Mouse (Mus musculus) forebrain, embryonic 12.5 days (tissue): ENCODE measurements around the gene Fam71e1. TPM values are rescaled to one million over a fixed set of nuclear protein-coding genes. Genes with fewer than 3 reads are reported as not detected.
A peak's percentile ranks its signal among the peaks of the same experiment; 100 is the strongest.

Source experiments
- ATAC-seq: fragments of 200-750 bp; cut with Nextera tagmentation; 2 replicates; pipeline ENCODE4 v1.8.0; 2017; ENCODE audit warnings: moderate TSS enrichment; ENCODE audit not compliant: low FRiP score
- H3K27ac ChIP-seq: fragments of 300-500 bp; sonication (generic); 2 replicates; pipeline ENCODE4 v1.5.1; 2016; ENCODE audit warnings: mild to moderate bottlenecking
- H3K27me3 ChIP-seq: fragments of 300-500 bp; sonication (generic); 2 replicates; pipeline ENCODE4 v1.6.1; 2016; ENCODE audit warnings: mild to moderate bottlenecking
- H3K36me3 ChIP-seq: fragments of 300-500 bp; sonication (generic); replicated peaks from 2 replicates; pipeline ENCODE4 v1.6.1; 2016; ENCODE audit warnings: mild to moderate bottlenecking
- H3K4me1 ChIP-seq: fragments of 300-500 bp; sonication (generic); 2 replicates; pipeline ENCODE4 v1.6.1; 2016
- H3K4me2 ChIP-seq: fragments of 300-500 bp; sonication (generic); 2 replicates; pipeline ENCODE4 v1.6.1; 2016; ENCODE audit warnings: mild to moderate bottlenecking, moderate library complexity
- H3K4me3 ChIP-seq: fragments of 300-500 bp; sonication (generic); replicated peaks from 2 replicates; pipeline ENCODE4 v1.5.1; 2016; ENCODE audit warnings: mild to moderate bottlenecking
- H3K9ac ChIP-seq: fragments of 300-500 bp; sonication (generic); 2 replicates; pipeline ENCODE4 v1.6.1; 2016; ENCODE audit warnings: mild to moderate bottlenecking
- H3K9me3 ChIP-seq: fragments of 300-500 bp; sonication (generic); 2 replicates; pipeline ENCODE4 v1.6.1; 2016
- WGBS: fragments of 180-500 bp; shearing (Covaris S2); methylation state at CpG from one replicate; pipeline ENCODE4 v1.1.7; 2016; 5-methylcytosine and 5-hydroxymethylcytosine counted together
- polyA plus RNA-seq: library from polyadenylated mRNA; unstranded; fragments of >200 nt; fragmentation: Nextera tagmentation; extraction: Ambion mirVana; gene quantifications from 2 replicates; pipeline ENCODE4 v1.2.1, GENCODE M21; 2016

Gene Fam71e1
- polyA plus RNA-seq, 1 experiment from 2014 or later: 29.8 TPM

GRCm38 (mm10) chr7:44534656-44535441 lies 38.5 kb downstream of the Fam71e1 start:
- H3K27me3 ChIP-seq: peaks cover 4% of the 10 kb centered on the region
- no peak overlapping the region for H3K4me3 ChIP-seq
- no peak overlapping the region for H3K27ac ChIP-seq
- H3K4me1 ChIP-seq: no peaks in the 10 kb centered on the region
- H3K9ac ChIP-seq: no peak overlapping the region
- H3K36me3 ChIP-seq: peaks cover 76% of the 10 kb centered on the region
- H3K4me2 ChIP-seq: no peak overlapping the region
- 90% methylated on average over 19 of the region's 19 CpGs for WGBS
- ATAC-seq: no peak
- H3K9me3 ChIP-seq: no peaks in the 10 kb centered on the region

GRCm38 (mm10) chr7:44535657-44536589 lies 39.5 kb downstream of the Fam71e1 start:
- Histone ChIP-seq H3K9me3 (no peaks in the 10 kb centered on the region), H3K36me3 (peaks cover 87% of the 10 kb centered on the region), H3K4me2 (no peak overlapping the region)

DNA sequence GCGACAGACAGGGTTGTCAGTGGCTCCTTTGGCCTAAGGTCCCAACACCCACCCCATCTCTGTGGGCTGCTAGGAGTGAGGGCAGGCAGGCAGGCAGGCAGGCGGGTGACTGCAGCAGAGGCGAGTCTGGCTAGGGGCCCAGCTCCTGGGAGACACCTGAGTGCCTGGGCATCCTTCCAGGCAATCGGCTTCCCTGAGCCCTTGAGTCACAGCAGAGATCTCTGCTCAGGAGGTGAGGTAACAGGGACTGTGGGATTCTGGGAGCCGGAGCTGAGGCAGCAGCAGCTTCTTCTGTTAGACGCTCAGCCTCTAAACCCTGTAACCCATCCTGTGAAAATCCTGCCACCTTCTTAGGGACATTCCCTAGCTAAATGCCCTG lies 40.2 kb downstream of the Fam71e1 start:
- no peak for ATAC-seq
- Histone ChIP-seq H3K4me1 (no peaks in the 10 kb centered on the region), H3K9me3 (no peaks in the 10 kb centered on the region), H3K4me3 (no peak overlapping the region), H3K9ac (no peak overlapping the region), H3K36me3 (peaks cover 94% of the 10 kb centered on the region), H3K27ac (no peak overlapping the region), H3K27me3 (no peaks in the 10 kb centered on the region), H3K4me2 (no peak overlapping the region)
- WGBS: 92% methylated on average over 6 of the region's 6 CpGs

More at GRCm38 (mm10) chr7:44535657-44536589, 39.5 kb downstream of the Fam71e1 start:
- H3K4me1 ChIP-seq: no peaks in the 10 kb centered on the region
- H3K27me3 ChIP-seq: no peaks in the 10 kb centered on the region
- H3K4me3 ChIP-seq: no peak overlapping the region
- no peak overlapping the region for H3K9ac ChIP-seq
- no peak for ATAC-seq
- H3K27ac ChIP-seq: no peak overlapping the region
- 94% methylated on average over 27 of the region's 27 CpGs for WGBS

DNA sequence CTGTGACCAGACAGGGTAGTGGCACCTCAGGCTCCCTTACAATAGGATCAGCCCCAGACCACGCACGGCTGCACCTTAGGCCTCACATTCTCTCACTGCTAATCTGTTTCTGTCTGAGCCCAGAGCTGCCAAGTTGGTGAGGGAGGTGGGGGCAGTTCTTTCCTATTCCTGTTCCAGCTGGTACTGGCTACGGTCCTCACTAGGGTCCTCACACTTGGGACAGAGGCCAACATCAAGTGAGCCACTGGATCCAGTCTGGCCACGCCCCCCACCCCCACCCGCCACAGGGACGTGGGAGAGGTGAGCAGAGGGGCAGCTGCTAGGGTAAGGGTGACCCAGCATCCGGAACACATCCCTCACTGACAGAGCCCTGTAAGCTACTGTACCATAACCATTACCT lies 40.6 kb downstream of the Fam71e1 start:
- Histone ChIP-seq H3K4me3 (no peak overlapping the region), H3K36me3 (peaks cover 98% of the 10 kb centered on the region), H3K27ac (no peak overlapping the region), H3K4me2 (no peak overlapping the region), H3K9ac (no peak overlapping the region), H3K4me1 (no peaks in the 10 kb centered on the region), H3K9me3 (no peaks in the 10 kb centered on the region), H3K27me3 (no peaks in the 10 kb centered on the region)
- ATAC-seq: no peak
- WGBS: 93% methylated on average over 7 of the region's 7 CpGs

DNA sequence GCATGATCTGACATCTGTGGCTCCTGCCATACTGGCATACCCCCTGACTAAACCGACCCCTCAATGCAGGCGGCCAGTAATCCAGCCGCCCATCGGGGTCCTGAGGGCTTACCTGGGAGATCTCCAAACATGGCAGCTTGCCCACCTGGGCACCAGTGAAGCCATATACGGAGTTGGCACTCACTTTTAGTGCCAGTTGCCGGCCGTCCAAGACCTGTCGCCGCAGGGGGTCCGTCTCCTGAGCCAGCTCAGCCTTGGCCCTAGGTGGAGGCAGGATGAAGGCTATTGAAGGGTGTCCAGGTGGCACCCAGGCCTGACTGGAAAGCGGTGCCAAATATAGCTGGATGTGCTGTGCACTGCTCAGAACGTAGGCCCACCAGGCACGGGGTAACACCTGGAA lies 41.1 kb downstream of the Fam71e1 start:
- no peak overlapping the region for H3K4me3 ChIP-seq
- H3K27ac ChIP-seq: no peak overlapping the region
- no peak for ATAC-seq
- no peak overlapping the region for H3K4me2 ChIP-seq
- H3K36me3 ChIP-seq: peaks cover 99% of the 10 kb centered on the region
- 92% methylated on average over 13 of the region's 13 CpGs for WGBS
- H3K4me1 ChIP-seq: no peaks in the 10 kb centered on the region
- no peaks in the 10 kb centered on the region for H3K27me3 ChIP-seq
- H3K9ac ChIP-seq: no peak overlapping the region
- no peaks in the 10 kb centered on the region for H3K9me3 ChIP-seq

DNA sequence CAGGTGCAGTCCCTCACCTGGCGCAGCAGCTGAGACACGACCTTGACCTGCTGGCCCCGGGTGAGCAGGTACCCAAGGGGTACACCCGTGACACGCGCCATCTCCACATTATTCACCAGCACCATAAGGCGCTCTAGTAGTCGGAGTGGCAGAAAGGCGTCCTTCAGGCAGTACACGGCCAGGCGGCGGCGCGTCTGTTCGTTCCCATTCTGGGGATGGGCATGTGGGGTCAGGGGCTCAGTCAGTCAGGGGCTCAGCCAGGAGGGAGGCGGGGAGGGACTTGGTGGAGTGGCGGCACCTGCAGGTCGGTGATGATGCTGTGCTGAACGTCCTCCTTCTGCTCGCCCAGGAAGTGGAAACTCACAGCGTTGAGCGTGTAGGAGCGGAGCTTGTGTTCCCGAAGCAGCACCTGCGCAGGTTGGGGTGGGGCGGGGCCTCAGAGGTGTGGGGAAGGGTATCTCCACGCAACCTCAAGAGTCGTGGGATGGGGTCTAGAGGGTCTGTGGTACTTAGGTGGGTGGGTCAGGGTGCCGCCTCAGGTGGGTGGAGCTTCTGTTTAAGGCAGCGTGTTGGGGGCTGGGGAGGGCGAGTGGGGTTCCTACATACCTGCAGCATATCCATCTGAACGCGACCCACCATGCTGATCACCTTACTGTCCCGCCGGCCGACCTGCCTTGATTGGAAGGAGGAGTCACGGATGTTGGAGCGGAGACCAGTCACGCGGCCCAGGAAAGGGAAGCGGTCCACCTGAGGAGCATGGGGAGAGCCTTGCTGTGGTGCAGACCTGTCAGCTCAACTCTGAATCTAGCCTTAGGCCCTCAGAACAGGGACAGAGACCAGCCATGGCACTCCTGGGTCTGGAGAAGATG lies 42.6 kb downstream of the Fam71e1 start:
- peaks cover 88% of the 10 kb centered on the region for H3K36me3 ChIP-seq
- H3K9ac ChIP-seq: no peak overlapping the region
- H3K9me3 ChIP-seq: no peaks in the 10 kb centered on the region
- no peaks in the 10 kb centered on the region for H3K4me1 ChIP-seq
- no peaks in the 10 kb centered on the region for H3K27me3 ChIP-seq
- 93% methylated on average over 41 of the region's 41 CpGs for WGBS
- no peak overlapping the region for H3K27ac ChIP-seq
- ATAC-seq: no peak
- no peak overlapping the region for H3K4me3 ChIP-seq
- no peak overlapping the region for H3K4me2 ChIP-seq

GRCm38 (mm10) chr7:44542555-44542954 lies 46.2 kb downstream of the Fam71e1 start:
- WGBS: 97% methylated on average over 11 of the region's 11 CpGs
- ATAC-seq: no peak
- H3K4me1 ChIP-seq: peaks cover 7% of the 10 kb centered on the region
- H3K27me3 ChIP-seq: no peaks in the 10 kb centered on the region
- H3K36me3 ChIP-seq: peaks cover 59% of the 10 kb centered on the region
- no peaks in the 10 kb centered on the region for H3K9me3 ChIP-seq
- H3K27ac ChIP-seq: no peak overlapping the region
- no peak overlapping the region for H3K9ac ChIP-seq
- no peak overlapping the region for H3K4me2 ChIP-seq
- no peak overlapping the region for H3K4me3 ChIP-seq

DNA sequence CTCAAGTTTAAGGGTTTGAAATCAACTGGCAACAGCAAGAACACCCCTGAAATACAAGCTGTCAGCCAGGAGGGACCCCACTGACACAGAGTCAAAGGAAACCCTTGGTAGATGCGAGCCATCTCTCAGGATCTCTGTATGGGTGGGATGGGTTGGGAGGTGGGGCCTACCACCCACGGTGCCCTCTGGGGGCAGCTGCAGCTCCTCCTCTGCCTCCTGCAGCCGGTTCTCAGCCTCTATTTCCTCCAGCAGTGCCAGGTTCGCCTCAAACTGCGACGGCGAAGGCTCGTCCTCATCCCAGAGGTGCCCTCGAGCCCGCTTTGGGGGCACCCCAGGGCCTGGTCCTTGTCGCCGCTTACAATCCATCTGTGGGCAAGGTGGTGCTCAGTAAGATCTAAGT lies 46.7 kb downstream of the Fam71e1 start:
- 87% methylated on average over 12 of the region's 12 CpGs for WGBS
- Histone ChIP-seq H3K4me2 (no peak overlapping the region), H3K27me3 (no peaks in the 10 kb centered on the region), H3K4me1 (peaks cover 12% of the 10 kb centered on the region), H3K4me3 (no peak overlapping the region), H3K9ac (no peak overlapping the region), H3K9me3 (no peaks in the 10 kb centered on the region), H3K36me3 (peaks cover 53% of the 10 kb centered on the region), H3K27ac (no peak overlapping the region)
- ATAC-seq: no peak

DNA sequence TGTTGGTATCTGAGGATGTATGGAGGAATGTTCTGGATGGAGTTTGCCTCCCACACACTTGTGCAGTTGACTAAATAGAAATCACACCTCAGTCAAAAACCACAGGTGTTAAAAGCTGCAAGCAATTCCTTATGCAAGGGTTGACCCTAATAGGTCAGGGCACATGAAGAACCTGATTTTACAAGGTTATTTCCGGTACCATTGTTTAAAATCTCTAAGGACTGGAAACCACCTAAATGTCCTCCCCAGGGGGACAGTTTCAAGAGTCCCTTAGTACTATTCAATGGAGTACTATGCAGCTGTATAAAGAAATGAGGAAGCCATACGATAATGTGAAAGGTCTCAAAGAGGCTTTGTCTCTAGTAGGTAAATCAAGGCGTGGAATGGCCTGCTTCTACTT lies 49.9 kb downstream of the Fam71e1 start:
- Histone ChIP-seq H3K4me3 (no peak overlapping the region), H3K9ac (no peak overlapping the region), H3K4me2 (no peak overlapping the region), H3K27ac (no peak overlapping the region), H3K27me3 (no peaks in the 10 kb centered on the region), H3K36me3 (peaks cover 41% of the 10 kb centered on the region), H3K9me3 (no peaks in the 10 kb centered on the region), H3K4me1 (peaks cover 14% of the 10 kb centered on the region)
- WGBS: 98% methylated on average over 3 of the region's 3 CpGs
- ATAC-seq: no peak

DNA sequence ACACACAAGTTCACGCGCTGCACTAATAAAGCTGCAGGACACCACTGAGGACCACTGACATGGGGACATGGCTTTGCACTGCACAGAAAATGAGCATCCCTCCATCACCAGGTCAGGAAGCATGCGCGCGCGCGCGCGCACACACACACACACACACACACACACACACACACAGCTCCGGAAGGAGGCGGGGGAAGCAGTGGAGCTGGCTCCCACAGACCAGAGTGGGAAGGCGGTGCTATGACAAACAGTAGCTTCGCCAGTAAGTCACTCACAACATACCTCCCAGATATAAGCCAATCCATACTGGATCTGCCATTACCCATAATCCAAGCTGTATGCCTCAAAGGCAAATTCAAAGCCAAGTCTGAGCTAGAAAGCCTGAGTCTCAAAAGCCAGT lies 50.7 kb downstream of the Fam71e1 start:
- peak overlapping the region; percentile 56 for H3K9ac ChIP-seq
- H3K36me3 ChIP-seq: peaks cover 41% of the 10 kb centered on the region
- H3K27me3 ChIP-seq: no peaks in the 10 kb centered on the region
- ATAC-seq: no peak
- peak overlapping the region; percentile 50 for H3K4me3 ChIP-seq
- H3K9me3 ChIP-seq: no peaks in the 10 kb centered on the region
- no peak overlapping the region for H3K27ac ChIP-seq
- 99% methylated on average over 13 of the region's 13 CpGs for WGBS
- peaks cover 14% of the 10 kb centered on the region for H3K4me1 ChIP-seq
- peak overlapping the region; percentile 58 for H3K4me2 ChIP-seq

DNA sequence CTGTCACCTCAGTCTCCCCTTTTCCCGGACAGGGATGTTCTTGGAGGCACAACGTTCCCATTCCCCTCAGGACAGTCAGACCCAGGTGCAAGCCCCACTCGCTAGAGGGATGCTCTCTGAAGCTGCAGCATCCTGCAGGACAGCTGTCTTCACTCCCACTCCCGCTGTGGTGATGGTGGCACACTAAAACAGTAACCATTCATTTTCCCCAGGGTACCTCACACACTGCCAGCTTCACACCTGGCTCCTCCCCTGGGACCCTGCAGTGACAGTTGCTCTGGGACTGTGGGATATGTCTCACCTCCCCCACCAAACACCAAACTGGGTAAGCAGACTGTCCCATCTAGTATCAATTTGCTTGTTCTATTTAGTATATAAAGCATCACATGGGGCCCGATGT lies 51.3 kb downstream of the Fam71e1 start:
- no peaks in the 10 kb centered on the region for H3K9me3 ChIP-seq
- WGBS: 36% methylated on average over 5 of the region's 5 CpGs
- peaks cover 36% of the 10 kb centered on the region for H3K36me3 ChIP-seq
- peaks cover 18% of the 10 kb centered on the region for H3K4me1 ChIP-seq
- no peaks in the 10 kb centered on the region for H3K27me3 ChIP-seq
- H3K4me3 ChIP-seq: peak overlapping the region; percentile 50
- ATAC-seq: no peak
- peak overlapping the region; percentile 58 for H3K4me2 ChIP-seq
- H3K27ac ChIP-seq: no peak overlapping the region
- peak overlapping the region; percentile 56 for H3K9ac ChIP-seq
